Mouse (Mus musculus) CH12.LX (cell line): ENCODE results near the gene Lypd6b. TPM values are rescaled to one million over a fixed set of nuclear protein-coding genes. Genes with fewer than 3 reads are reported as not detected.

Experiments
- DNase-seq: peaks from one replicate; pipeline ENCODE4 v3.0.0-alpha.2; 2013; ENCODE audit errors: extremely low read depth
- H3K27ac ChIP-seq: 2 replicates; pipeline ENCODE4 v1.5.1; 2012; ENCODE audit warnings: low read depth, mild to moderate bottlenecking, control low read depth, moderate library complexity; ENCODE audit not compliant: insufficient read depth
- H3K27me3 ChIP-seq: replicated peaks from 2 replicates; pipeline ENCODE3; 2012; ENCODE audit warnings: inconsistent platforms
- H3K36me3 ChIP-seq, 2 experiments: replicated peaks in 1 of 2; 2 replicates each; pipeline versions ENCODE3 to v1.6.1; 2012; ENCODE audit warnings: inconsistent platforms in 1 of 2, low read length in 1 of 2, mild to moderate bottlenecking in 1 of 2, mixed read lengths in 1 of 2, moderate library complexity in 1 of 2; ENCODE audit not compliant: control insufficient read depth in 1 of 2, insufficient read depth in 1 of 2
- H3K4me1 ChIP-seq, 2 experiments: 2 replicates each; pipeline ENCODE4 v1.6.1; 2012; ENCODE audit warnings: inconsistent platforms in 1 of 2, moderate library complexity in 1 of 2; ENCODE audit not compliant: insufficient read depth in 2 of 2, control insufficient read depth in 1 of 2
- H3K4me2 ChIP-seq: 2 replicates; pipeline ENCODE4 v1.6.1; 2012; ENCODE audit warnings: low read depth, mild to moderate bottlenecking, control low read depth; ENCODE audit not compliant: poor library complexity, insufficient read depth, severe bottlenecking
- H3K4me3 ChIP-seq, 3 experiments: fragments of 150-350 bp in 1 of 3; sonication (generic) in 1 of 3; replicated peaks in 1 of 3; 2 replicates each; pipeline versions ENCODE3 to v1.5.1; 2011 to 2012; ENCODE audit warnings: low read depth in 2 of 3, low read length in 2 of 3, mild to moderate bottlenecking in 2 of 3, moderate library complexity in 2 of 3, control low read depth in 1 of 3, improper control_type of control experiment in 1 of 3, inconsistent platforms in 1 of 3, mixed read lengths in 1 of 3; ENCODE audit not compliant: poor library complexity in 1 of 3
- H3K79me2 ChIP-seq: replicated peaks from 2 replicates; pipeline ENCODE4 v1.6.1; 2012; ENCODE audit warnings: mild to moderate bottlenecking, moderate library complexity; ENCODE audit not compliant: control insufficient read depth, poor library complexity, insufficient read depth, severe bottlenecking; ENCODE audit errors: extremely low read depth
- H3K9ac ChIP-seq: 2 replicates; pipeline ENCODE4 v1.6.1; 2012; ENCODE audit warnings: low read depth, mild to moderate bottlenecking, control low read depth, moderate library complexity; ENCODE audit not compliant: insufficient read depth
- H3K9me3 ChIP-seq: replicated peaks from 2 replicates; pipeline ENCODE3; 2012; ENCODE audit warnings: low read length, inconsistent platforms, mixed read lengths
- BHLHE40 ChIP-seq: IDR thresholded peaks from 2 replicates; pipeline ENCODE4 v1.6.1; 2011; ENCODE audit warnings: mild to moderate bottlenecking, low read depth, low read length, improper control_type of control experiment
- CHD1 ChIP-seq: IDR thresholded peaks from 2 replicates; pipeline ENCODE4 v1.6.1; 2012; ENCODE audit warnings: low read depth, low read length, improper control_type of control experiment, inconsistent platforms
- CHD2 ChIP-seq: IDR thresholded peaks from 2 replicates; pipeline ENCODE4 v1.6.1; 2011; ENCODE audit warnings: low read length, improper control_type of control experiment
- E2F4 ChIP-seq: IDR thresholded peaks from 2 replicates; pipeline ENCODE4 v1.6.1; 2011; ENCODE audit warnings: low read depth, low read length, improper control_type of control experiment; ENCODE audit not compliant: insufficient replicate concordance
- EP300 ChIP-seq: IDR thresholded peaks from 2 replicates; pipeline ENCODE4 v1.6.1; 2011; ENCODE audit warnings: low read length, improper control_type of control experiment
- IRF4 ChIP-seq: IDR thresholded peaks from 2 replicates; pipeline ENCODE4 v1.6.1; 2014; ENCODE audit warnings: low read depth, mild to moderate bottlenecking, inconsistent platforms, low read length, improper control_type of control experiment
- JUN ChIP-seq: IDR thresholded peaks from 2 replicates; pipeline ENCODE4 v1.6.1; 2011; ENCODE audit warnings: low read depth, mild to moderate bottlenecking, low read length, improper control_type of control experiment, moderate library complexity; ENCODE audit not compliant: insufficient read depth
- JUND ChIP-seq: conservative IDR thresholded peaks from 2 replicates; pipeline ENCODE4 v1.6.1; 2011; ENCODE audit warnings: low read depth, low read length, improper control_type of control experiment
- MAZ ChIP-seq: IDR thresholded peaks from 2 replicates; pipeline ENCODE4 v1.6.1; 2012; ENCODE audit warnings: low read depth, mild to moderate bottlenecking, inconsistent platforms, low read length, improper control_type of control experiment, moderate library complexity
- MEF2A ChIP-seq: IDR thresholded peaks from 2 replicates; pipeline ENCODE4 v1.6.1; 2014; ENCODE audit warnings: low read depth, mild to moderate bottlenecking, inconsistent platforms, low read length, improper control_type of control experiment, borderline replicate concordance
- MYC ChIP-seq: IDR thresholded peaks from 2 replicates; pipeline ENCODE4 v1.6.1; 2011; ENCODE audit warnings: low read depth, mild to moderate bottlenecking, improper control_type of control experiment, low read length
- NRF1 ChIP-seq: IDR thresholded peaks from 2 replicates; pipeline ENCODE4 v1.6.1; 2014; ENCODE audit warnings: low read depth, mild to moderate bottlenecking, inconsistent platforms, low read length, improper control_type of control experiment, moderate library complexity
- POLR2A ChIP-seq: IDR thresholded peaks from 2 replicates; pipeline ENCODE4 v1.6.1; 2011; ENCODE audit warnings: low read depth, mild to moderate bottlenecking, improper control_type of control experiment, low read length
- POLR2AphosphoS2 ChIP-seq: IDR thresholded peaks from 2 replicates; pipeline ENCODE4 v1.6.1; 2011; ENCODE audit warnings: low read depth, low read length, improper control_type of control experiment
- RAD21 ChIP-seq: IDR thresholded peaks from 2 replicates; pipeline ENCODE4 v1.6.1; 2011; ENCODE audit warnings: low read depth, mild to moderate bottlenecking, low read length, improper control_type of control experiment, moderate library complexity
- RCOR1 ChIP-seq: conservative IDR thresholded peaks from 2 replicates; pipeline ENCODE4 v1.6.1; 2012; ENCODE audit warnings: low read depth, mild to moderate bottlenecking, inconsistent platforms, low read length, improper control_type of control experiment
- TCF12 ChIP-seq: IDR thresholded peaks from 2 replicates; pipeline ENCODE4 v1.6.1; 2014; ENCODE audit warnings: low read depth, mild to moderate bottlenecking, inconsistent platforms, low read length, improper control_type of control experiment
- UBTF ChIP-seq: IDR thresholded peaks from 2 replicates; pipeline ENCODE4 v1.6.1; 2012; ENCODE audit warnings: low read depth, mild to moderate bottlenecking, inconsistent platforms, low read length, improper control_type of control experiment, moderate library complexity
- ZC3H11A ChIP-seq: IDR thresholded peaks from 2 replicates; pipeline ENCODE4 v1.6.1; 2012; ENCODE audit warnings: low read depth, mild to moderate bottlenecking, inconsistent platforms, low read length, improper control_type of control experiment
- ZKSCAN1 ChIP-seq: IDR thresholded peaks from 2 replicates; pipeline ENCODE4 v1.6.1; 2012; ENCODE audit warnings: low read depth, inconsistent platforms, low read length, improper control_type of control experiment, borderline replicate concordance
- ZMIZ1 ChIP-seq: IDR thresholded peaks from 2 replicates; pipeline ENCODE4 v1.6.1; 2012; ENCODE audit warnings: low read depth, mild to moderate bottlenecking, inconsistent platforms, low read length, improper control_type of control experiment
- ZNF384 ChIP-seq: IDR thresholded peaks from 2 replicates; pipeline ENCODE4 v1.6.1; 2012; ENCODE audit warnings: low read depth, low read length, improper control_type of control experiment, inconsistent platforms
- dilution Hi-C: fragments of 300-500 bp; cut with MboI; formaldehyde crosslinking; loops from 2 replicates; pipeline ENCODE4 v1.14.3; 2020; ENCODE audit warnings: low sequenced_read_pairs; ENCODE audit not compliant: extremely low pct_unique_long_range_greater_than_20kb, extremely low pct_ligation_motif_present
- in situ Hi-C: fragments of 300-500 bp; cut with MboI; formaldehyde crosslinking; loops from 3 replicates; pipeline ENCODE4 v1.14.3; 2019; ENCODE audit warnings: low sequenced_read_pairs, low pct_ligation_motif_present, low pct_unique_long_range_greater_than_20kb, mixed read lengths
- polyA plus RNA-seq: library from polyadenylated mRNA; unstranded; fragments of >175 nt; gene quantifications from 2 replicates; pipeline ENCODE4 v1.2.1, GENCODE M21; 2012; ENCODE audit warnings: low read depth; ENCODE audit not compliant: insufficient read length
- total RNA-seq, 2 experiments: library from RNA; depleted of rRNA; stranded (reverse); fragments of 300-350 nt in 1 of 2; fragments of >200 nt in 1 of 2; gene quantifications; 2 replicates each; pipeline ENCODE4 v1.2.3; 2012 to 2014

The Lypd6b gene
- total and polyA plus RNA-seq, 3 experiments = 0.15 to 1.4 TPM; not detected in 1

DNA sequence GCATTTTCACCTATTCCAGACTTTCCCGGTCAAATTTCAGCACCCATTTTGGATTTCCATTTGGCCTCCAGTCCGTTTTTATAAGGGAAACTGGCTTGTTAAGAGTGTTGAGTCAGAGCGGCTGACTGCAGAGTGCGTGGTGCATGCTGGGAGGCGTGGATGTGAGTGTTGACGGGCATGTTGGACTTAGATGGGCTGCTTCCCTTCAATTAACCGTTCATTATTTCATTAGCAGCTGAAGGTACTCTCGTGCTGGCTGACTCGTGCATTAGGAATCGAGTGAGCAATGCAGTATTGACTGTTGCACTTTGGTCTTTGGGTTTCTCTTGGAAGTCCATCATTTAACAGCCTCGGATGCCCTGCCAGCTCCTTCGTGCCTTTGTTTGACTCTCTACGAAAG lies 150.1 kb downstream of the Lypd6b start:
- no peak for TF ChIP-seq UBTF
- TF ChIP-seq MYC = no peak
- TF ChIP-seq RAD21 = no peak
- TF ChIP-seq MEF2A = no peak
- no peak for TF ChIP-seq ZMIZ1
- no peak for TF ChIP-seq EP300
- no peak for TF ChIP-seq IRF4
- TF ChIP-seq TCF12 = no peak
- TF ChIP-seq JUND = no peak
- no peak for TF ChIP-seq ZC3H11A
- no peak for TF ChIP-seq BHLHE40
- TF ChIP-seq NRF1 = no peak
- no peak for TF ChIP-seq RCOR1
- TF ChIP-seq JUN = no peak
- no peak for TF ChIP-seq MAZ
- no peak for TF ChIP-seq ZNF384
- no peak for TF ChIP-seq CHD2
- TF ChIP-seq ZKSCAN1 = no peak
- dilution Hi-C loops = no loop called here
- H3K4me1 ChIP-seq = no peaks in the 10 kb centered on the region
- H3K4me3 ChIP-seq = no peak overlapping the region
- H3K36me3 ChIP-seq = no peaks in the 10 kb centered on the region
- H3K27ac ChIP-seq = no peak overlapping the region
- DNase-seq = no peak
- H3K4me2 ChIP-seq = no peak overlapping the region
- no peaks in the 10 kb centered on the region for H3K79me2 ChIP-seq
- H3K27me3 ChIP-seq = no peaks in the 10 kb centered on the region
- in situ Hi-C loops = no loop called here
- no peak overlapping the region for H3K9ac ChIP-seq
- H3K9me3 ChIP-seq = no peaks in the 10 kb centered on the region

DNA sequence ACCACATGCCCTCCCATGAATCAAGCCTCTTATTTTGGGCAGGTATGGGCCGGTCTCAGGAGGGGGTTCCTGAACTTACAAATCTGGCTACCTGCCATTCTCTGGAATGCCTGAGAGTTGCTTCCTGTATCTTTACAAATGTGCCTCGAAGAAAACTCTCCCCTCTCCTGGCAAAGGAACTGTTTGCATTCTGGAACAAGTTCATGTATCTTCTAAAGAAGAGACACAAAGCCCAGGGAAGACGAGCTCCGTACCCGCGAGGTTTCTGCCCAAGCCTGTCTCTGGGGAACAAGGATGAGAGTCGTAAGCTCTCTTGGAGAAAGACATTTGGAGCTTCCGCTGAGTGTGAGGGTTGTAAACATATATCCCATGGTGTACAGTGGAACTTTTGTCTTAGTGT lies 150.8 kb downstream of the Lypd6b start:
- Histone ChIP-seq H3K4me2 (no peak overlapping the region), H3K4me3 (no peak overlapping the region), H3K9ac (no peak overlapping the region), H3K36me3 (no peaks in the 10 kb centered on the region), H3K27ac (no peak overlapping the region)
- in situ Hi-C loops = no loop called here
- no peak for DNase-seq
- TF ChIP-seq NRF1 (no peak), POLR2A (no peak), RAD21 (no peak), POLR2AphosphoS2 (no peak), ZMIZ1 (no peak), CHD1 (no peak), EP300 (no peak), RCOR1 (no peak), E2F4 (no peak)
- TF ChIP-seq, all 38 proteins: peak for 0
- H3K4me1 ChIP-seq = no peaks in the 10 kb centered on the region
- H3K27me3 ChIP-seq = no peaks in the 10 kb centered on the region
- H3K79me2 ChIP-seq = no peaks in the 10 kb centered on the region
- dilution Hi-C loops = no loop called here
- H3K9me3 ChIP-seq = no peaks in the 10 kb centered on the region
